Mouse (Mus musculus): ENCODE measurements around the gene Cwc25. TPM values are rescaled to one million over a fixed set of nuclear protein-coding genes. Genes with fewer than 3 reads are reported as not detected.
A peak's percentile ranks its signal among the peaks of the same experiment; 100 is the strongest.
"Not testable (repeated sequence)": the region's sequence is repeated elsewhere in the genome, so short reads cannot be mapped to it uniquely, and the experiment has no call there.

Gene Cwc25
- polyA plus RNA-seq, 1 experiment from 2014 or later, result 11.9 TPM

GRCm38 (mm10) chr11:97742591-97742990 is 23.8 kb downstream of the Cwc25 start:
- 88% methylated on average over 9 of the region's 9 CpGs for WGBS
- Histone ChIP-seq H3K4me3 (ENCODE audit: low read length) (no peak overlapping the region), H3K9ac (ENCODE audit: low read depth, low read length) (0 out of 2 replicates have a peak overlapping the region, but pooled peaks have one; percentile 86), H3K27ac (ENCODE audit: low read length) (no peak overlapping the region), H3K4me2 (ENCODE audit: low read depth, low read length) (peak overlapping the region; percentile 91), H3K36me3 (ENCODE audit: control insufficient read depth, insufficient read depth, low read length) (peaks cover 5% of the 10 kb centered on the region; the same call in 1 of the 2 replicates), H3K27me3 (replicated peaks; ENCODE audit: control insufficient read depth, insufficient read depth, low read length) (no peaks in the 10 kb centered on the region), H3K9me3 (ENCODE audit: control insufficient read depth, low read length) (no peaks in the 10 kb centered on the region), H3K4me1 (ENCODE audit: control insufficient read depth, insufficient read depth, low read length) (peaks cover 17% of the 10 kb centered on the region)
- ATAC-seq, result no peak

- 93% methylated on average over 5 of the region's 5 CpGs for WGBS
- H3K27me3 ChIP-seq (replicated peaks; ENCODE audit: control insufficient read depth, insufficient read depth, low read length), result no peaks in the 10 kb centered on the region
- H3K4me1 ChIP-seq (ENCODE audit: control insufficient read depth, insufficient read depth, low read length), result peaks cover 17% of the 10 kb centered on the region
Measured at GRCm38 (mm10) chr11:97742157-97742556, 24.2 kb downstream of the Cwc25 start.

GRCm38 (mm10) chr11:97740190-97740589 is 26.2 kb downstream of the Cwc25 start:
- 47% methylated on average over 7 of the region's 7 CpGs for WGBS

More at GRCm38 (mm10) chr11:97742157-97742556, 24.2 kb downstream of the Cwc25 start:
- Histone ChIP-seq H3K27ac (ENCODE audit: low read length) (no peak overlapping the region), H3K36me3 (ENCODE audit: control insufficient read depth, insufficient read depth, low read length) (peaks cover 3% of the 10 kb centered on the region; the same call in 1 of the 2 replicates), H3K9ac (ENCODE audit: low read depth, low read length) (no peak overlapping the region), H3K4me3 (ENCODE audit: low read length) (no peak overlapping the region), H3K4me2 (ENCODE audit: low read depth, low read length) (no peak overlapping the region), H3K9me3 (ENCODE audit: control insufficient read depth, low read length) (no peaks in the 10 kb centered on the region)
- no peak for ATAC-seq

GRCm38 (mm10) chr11:97739155-97739554 is 27.2 kb downstream of the Cwc25 start:
- no peak overlapping the region for H3K9ac ChIP-seq (ENCODE audit: low read depth, low read length)
- no peaks in the 10 kb centered on the region for H3K36me3 ChIP-seq (ENCODE audit: control insufficient read depth, insufficient read depth, low read length)
- H3K27ac ChIP-seq (ENCODE audit: low read length), result no peak overlapping the region
- H3K4me1 ChIP-seq (ENCODE audit: control insufficient read depth, insufficient read depth, low read length), result peaks cover 17% of the 10 kb centered on the region
- H3K9me3 ChIP-seq (ENCODE audit: control insufficient read depth, low read length), result no peaks in the 10 kb centered on the region
- H3K27me3 ChIP-seq (replicated peaks; ENCODE audit: control insufficient read depth, insufficient read depth, low read length), result no peaks in the 10 kb centered on the region
- no peak for ATAC-seq
- no peak overlapping the region for H3K4me2 ChIP-seq (ENCODE audit: low read depth, low read length)
- H3K4me3 ChIP-seq (ENCODE audit: low read length), result no peak overlapping the region
- 84% methylated on average over 3 of the region's 3 CpGs for WGBS

More at GRCm38 (mm10) chr11:97740190-97740589, 26.2 kb downstream of the Cwc25 start:
- no peaks in the 10 kb centered on the region for H3K9me3 ChIP-seq (ENCODE audit: control insufficient read depth, low read length)
- H3K4me2 ChIP-seq (ENCODE audit: low read depth, low read length), result no peak overlapping the region
- no peaks in the 10 kb centered on the region for H3K36me3 ChIP-seq (ENCODE audit: control insufficient read depth, insufficient read depth, low read length)
- H3K4me3 ChIP-seq (ENCODE audit: low read length), result no peak overlapping the region
- ATAC-seq, result no peak
- H3K4me1 ChIP-seq (ENCODE audit: control insufficient read depth, insufficient read depth, low read length), result peaks cover 17% of the 10 kb centered on the region
- H3K9ac ChIP-seq (ENCODE audit: low read depth, low read length), result no peak overlapping the region
- no peaks in the 10 kb centered on the region for H3K27me3 ChIP-seq (replicated peaks; ENCODE audit: control insufficient read depth, insufficient read depth, low read length)
- no peak overlapping the region for H3K27ac ChIP-seq (ENCODE audit: low read length)

- Histone ChIP-seq H3K27ac (ENCODE audit: low read length) (no peak overlapping the region), H3K4me2 (ENCODE audit: low read depth, low read length) (no peak overlapping the region), H3K4me3 (ENCODE audit: low read length) (no peak overlapping the region), H3K4me1 (ENCODE audit: control insufficient read depth, insufficient read depth, low read length) (peaks cover 15% of the 10 kb centered on the region), H3K9me3 (ENCODE audit: control insufficient read depth, low read length) (no peaks in the 10 kb centered on the region), H3K27me3 (replicated peaks; ENCODE audit: control insufficient read depth, insufficient read depth, low read length) (no peaks in the 10 kb centered on the region), H3K36me3 (ENCODE audit: control insufficient read depth, insufficient read depth, low read length) (no peaks in the 10 kb centered on the region), H3K9ac (ENCODE audit: low read depth, low read length) (no peak overlapping the region)
- ATAC-seq, result no peak
- 63% methylated on average over 6 of the region's 6 CpGs for WGBS
Measured at GRCm38 (mm10) chr11:97738703-97739102, 27.7 kb downstream of the Cwc25 start.

- H3K27me3 ChIP-seq (replicated peaks; ENCODE audit: control insufficient read depth, insufficient read depth, low read length), result no peaks in the 10 kb centered on the region
- 64% methylated on average over 4 of the region's 4 CpGs for WGBS
- no peak overlapping the region for H3K9ac ChIP-seq (ENCODE audit: low read depth, low read length)
- peaks cover 5% of the 10 kb centered on the region; the same call in 1 of the 2 replicates for H3K4me1 ChIP-seq (ENCODE audit: control insufficient read depth, insufficient read depth, low read length)
- no peak overlapping the region for H3K27ac ChIP-seq (ENCODE audit: low read length)
- H3K4me3 ChIP-seq (ENCODE audit: low read length), result no peak overlapping the region
- no peak overlapping the region for H3K4me2 ChIP-seq (ENCODE audit: low read depth, low read length)
- H3K36me3 ChIP-seq (ENCODE audit: control insufficient read depth, insufficient read depth, low read length), result no peaks in the 10 kb centered on the region
- no peak for ATAC-seq
- H3K9me3 ChIP-seq (ENCODE audit: control insufficient read depth, low read length), result no peaks in the 10 kb centered on the region
Measured at GRCm38 (mm10) chr11:97737600-97737999, 28.8 kb downstream of the Cwc25 start.

- ATAC-seq, result no peak
- Histone ChIP-seq H3K9ac (ENCODE audit: low read depth, low read length) (no peak overlapping the region), H3K4me2 (ENCODE audit: low read depth, low read length) (no peak overlapping the region), H3K36me3 (ENCODE audit: control insufficient read depth, insufficient read depth, low read length) (no peaks in the 10 kb centered on the region), H3K4me3 (ENCODE audit: low read length) (no peak overlapping the region), H3K4me1 (ENCODE audit: control insufficient read depth, insufficient read depth, low read length) (peaks cover 3% of the 10 kb centered on the region; the same call in 1 of the 2 replicates), H3K9me3 (ENCODE audit: control insufficient read depth, low read length) (no peaks in the 10 kb centered on the region), H3K27me3 (replicated peaks; ENCODE audit: control insufficient read depth, insufficient read depth, low read length) (no peaks in the 10 kb centered on the region), H3K27ac (ENCODE audit: low read length) (no peak overlapping the region)
- 87% methylated on average over 5 of the region's 5 CpGs for WGBS
Measured at GRCm38 (mm10) chr11:97736645-97737044, 29.7 kb downstream of the Cwc25 start.

- H3K9me3 ChIP-seq (ENCODE audit: control insufficient read depth, low read length); H3K4me3 ChIP-seq (ENCODE audit: low read length); H3K27me3 ChIP-seq (replicated peaks; ENCODE audit: control insufficient read depth, insufficient read depth, low read length); H3K27ac ChIP-seq (ENCODE audit: low read length); ATAC-seq; H3K36me3 ChIP-seq (ENCODE audit: control insufficient read depth, insufficient read depth, low read length); H3K9ac ChIP-seq (ENCODE audit: low read depth, low read length); H3K4me2 ChIP-seq (ENCODE audit: low read depth, low read length); H3K4me1 ChIP-seq (ENCODE audit: control insufficient read depth, insufficient read depth, low read length): not testable (repeated sequence)
- 86% methylated on average over 5 of the region's 5 CpGs for WGBS
Measured at GRCm38 (mm10) chr11:97734810-97735209, 31.5 kb downstream of the Cwc25 start.

GRCm38 (mm10) chr11:97733689-97734088 is 32.7 kb downstream of the Cwc25 start:
- no peaks in the 10 kb centered on the region for H3K9me3 ChIP-seq (ENCODE audit: control insufficient read depth, low read length)
- H3K36me3 ChIP-seq (ENCODE audit: control insufficient read depth, insufficient read depth, low read length), result no peaks in the 10 kb centered on the region; the same call in 1 of the 2 replicates
- ATAC-seq, result no peak
- 50% methylated on average over 10 of the region's 10 CpGs for WGBS
- no peaks in the 10 kb centered on the region for H3K4me1 ChIP-seq (ENCODE audit: control insufficient read depth, insufficient read depth, low read length)
- H3K27me3 ChIP-seq (replicated peaks; ENCODE audit: control insufficient read depth, insufficient read depth, low read length), result no peaks in the 10 kb centered on the region
- H3K9ac ChIP-seq (ENCODE audit: low read depth, low read length), result no peak overlapping the region
- no peak overlapping the region for H3K4me2 ChIP-seq (ENCODE audit: low read depth, low read length)
- no peak overlapping the region for H3K27ac ChIP-seq (ENCODE audit: low read length)
- no peak overlapping the region for H3K4me3 ChIP-seq (ENCODE audit: low read length)

- Histone ChIP-seq H3K27ac (ENCODE audit: low read length) (no peak overlapping the region), H3K4me2 (ENCODE audit: low read depth, low read length) (no peak overlapping the region), H3K9me3 (ENCODE audit: control insufficient read depth, low read length) (no peaks in the 10 kb centered on the region), H3K4me3 (ENCODE audit: low read length) (no peak overlapping the region), H3K9ac (ENCODE audit: low read depth, low read length) (no peak overlapping the region), H3K4me1 (ENCODE audit: control insufficient read depth, insufficient read depth, low read length) (no peaks in the 10 kb centered on the region), H3K36me3 (ENCODE audit: control insufficient read depth, insufficient read depth, low read length) (peaks cover 8% of the 10 kb centered on the region), H3K27me3 (replicated peaks; ENCODE audit: control insufficient read depth, insufficient read depth, low read length) (no peaks in the 10 kb centered on the region)
- ATAC-seq, result no peak
- WGBS, result 77% methylated on average over 7 of the region's 7 CpGs
Measured at GRCm38 (mm10) chr11:97728730-97729129, 37.6 kb downstream of the Cwc25 start.

Data from intestine, embryonic 16.5 days (tissue).